Mouse (Mus musculus): ENCODE results near the gene Sesn3. TPM values are rescaled to one million over a fixed set of nuclear protein-coding genes. Genes with fewer than 3 reads are reported as not detected.

The Sesn3 gene
- 10.3 TPM for polyA plus RNA-seq (2014; fragmentation: Illumina TruSeq; extraction: RNeasy Lipid Tissue Mini Kit (QIAGEN cat#74804); ENCODE audit: low replicate concordance)

GRCm38 (mm10) chr9:14274986-14275720 lies at the start of gene Sesn3:
TSS of gene Sesn3 (plus strand) at chr9:14275067.

GRCm38 (mm10) chr9:14381353-14382055 lies 106.6 kb downstream of the Sesn3 start, which contains the start of gene Endod1:
TSS of gene Endod1 (minus strand) at chr9:14381507.

Other genes with a start within 250 kb of the Sesn3 start
- 9.8 TPM for gene Endod1, start 106.4 kb downstream of the Sesn3 start, polyA plus RNA-seq (2014; fragmentation: Illumina TruSeq; extraction: RNeasy Lipid Tissue Mini Kit (QIAGEN cat#74804); ENCODE audit: low replicate concordance)
- gene Kdm4d, start 225.4 kb downstream of the Sesn3 start, polyA plus RNA-seq (2014; fragmentation: Illumina TruSeq; extraction: RNeasy Lipid Tissue Mini Kit (QIAGEN cat#74804); ENCODE audit: low replicate concordance) = not detected
- 180 TPM for gene Cwc15, start 225.6 kb downstream of the Sesn3 start, polyA plus RNA-seq (2014; fragmentation: Illumina TruSeq; extraction: RNeasy Lipid Tissue Mini Kit (QIAGEN cat#74804); ENCODE audit: low replicate concordance)

Measured in small intestine, adult 10 weeks (tissue).